Comparison of ENCODE assay signal across 8 mouse cellular contexts in genomic region chr3:53656328-53656877, GRCm38 (mm10). TPM values are rescaled to one million over a fixed set of nuclear protein-coding genes. Genes with fewer than 3 reads are reported as not detected.
DNase-seq lines count a peak whose midpoint lies in the region; ATAC-seq and TF ChIP-seq lines count a peak whose summit lies in the region.

No protein-coding gene starts in this region.

- peak overlapping the region; percentile 76 for H3K4me3 ChIP-seq in kidney, adult 2 months (ENCODE audit: insufficient read depth, low read depth, low read length)
- H3K4me3 ChIP-seq in hindbrain, embryonic 15.5 days, result peak overlapping the region; percentile 47
- peak overlapping the region; percentile 66 for H3K4me3 ChIP-seq in lung, embryonic 16.5 days (ENCODE audit: low read length)

- H3K9me3 ChIP-seq in hindbrain, embryonic 15.5 days, result 0 out of 2 replicates have a peak, but pooled peaks cover 6% of the 10 kb centered on the region
- peaks cover 26% of the 10 kb centered on the region for H3K9me3 ChIP-seq in lung, embryonic 16.5 days (ENCODE audit: control insufficient read depth, low read length)

- H3K9ac ChIP-seq in hindbrain, embryonic 15.5 days, result peak overlapping the region; percentile 52
- peak overlapping the region; percentile 70 for H3K9ac ChIP-seq in lung, embryonic 16.5 days (ENCODE audit: low read length)

- DNase-seq in kidney, adult 2 months, result peak; percentile 8
- no peak for DNase-seq in kidney, adult 11 months
- peak; percentile 56 for DNase-seq in embryo, embryonic 11 days
- peak; percentile 13 for DNase-seq in yolk sac, embryonic 10.5 days (ENCODE audit: low spot score)
- DNase-seq in T-cell, adult 2 months (ENCODE audit: low spot score), result no peak
- DNase-seq in adrenal gland, postnatal 14 days, result no peak

- no peaks in the 10 kb centered on the region for H3K36me3 ChIP-seq in kidney, adult 2 months (ENCODE audit: control insufficient read depth, insufficient read depth, low read length)
- no peaks in the 10 kb centered on the region for H3K36me3 ChIP-seq in hindbrain, embryonic 15.5 days
- H3K36me3 ChIP-seq in lung, embryonic 16.5 days (ENCODE audit: control insufficient read depth, insufficient read depth, low read length), result peaks cover 30% of the 10 kb centered on the region

- peak; percentile 32; the same call in 1 of the 2 replicates for ATAC-seq in hindbrain, embryonic 15.5 days (ENCODE audit: low FRiP score, low read depth)
- ATAC-seq in lung, embryonic 16.5 days (ENCODE audit: low read depth), result peak; percentile 36

- no peak for TF ChIP-seq POLR2A in kidney, adult 2 months (IDR thresholded peaks at IDR 0.05; ENCODE audit: low read depth, low read length)

- no peaks in the 10 kb centered on the region for H3K4me1 ChIP-seq in kidney, adult 2 months (ENCODE audit: control insufficient read depth, insufficient read depth, low read length)
- peaks cover 30% of the 10 kb centered on the region for H3K4me1 ChIP-seq in hindbrain, embryonic 15.5 days (replicated peaks)
- H3K4me1 ChIP-seq in lung, embryonic 16.5 days (replicated peaks; ENCODE audit: control insufficient read depth, insufficient read depth, low read length), result peaks cover 14% of the 10 kb centered on the region; the same call in 1 of the 2 replicates

- H3K27ac ChIP-seq in kidney, adult 2 months (ENCODE audit: insufficient read depth, low read depth, low read length), result no peak overlapping the region
- no peak overlapping the region for H3K27ac ChIP-seq in hindbrain, embryonic 15.5 days (replicated peaks)
- H3K27ac ChIP-seq in lung, embryonic 16.5 days (ENCODE audit: low read length), result peak overlapping the region; percentile 90

- H3K4me2 ChIP-seq in hindbrain, embryonic 15.5 days, result peak overlapping the region; percentile 99
- H3K4me2 ChIP-seq in lung, embryonic 16.5 days (ENCODE audit: low read depth, low read length), result peak overlapping the region; percentile 89

- no peaks in the 10 kb centered on the region for H3K27me3 ChIP-seq in kidney, adult 2 months (replicated peaks; ENCODE audit: control insufficient read depth, insufficient read depth, low read length)
- H3K27me3 ChIP-seq in hindbrain, embryonic 15.5 days, result peaks cover 25% of the 10 kb centered on the region
- peaks cover 22% of the 10 kb centered on the region for H3K27me3 ChIP-seq in lung, embryonic 16.5 days (ENCODE audit: control insufficient read depth, insufficient read depth, low read depth, low read length)

- no peak for TF ChIP-seq CTCF in kidney, adult 2 months (conservative IDR thresholded peaks at IDR 0.05; ENCODE audit: insufficient read depth, insufficient read length, low read depth, low read length)

- under 1% methylated on average over 42 of the region's 42 CpGs for WGBS in kidney, adult 2 months
- WGBS in hindbrain, embryonic 15.5 days, result under 1% methylated on average over 42 of the region's 42 CpGs
- WGBS in lung, embryonic 16.5 days, result under 1% methylated on average over 42 of the region's 42 CpGs

RNA-seq across cellular contexts. Expression of gene Frem2, which starts 0.8 kb away (rescaled TPM):
- polyA plus RNA-seq in kidney, adult 2 months (2012; rRNA removed), result 4.3 and 7.3 TPM in 2 replicates
- 1.6 and 2.0 TPM in 2 replicates for polyA plus RNA-seq in hindbrain, embryonic 15.5 days (2015; fragmentation: Nextera tagmentation; extraction: Ambion mirVana)
- polyA plus RNA-seq in lung, embryonic 16.5 days (2015; fragmentation: Nextera tagmentation; extraction: Ambion mirVana), result 10.2 and 10.7 TPM in 2 replicates
- 0.68 and 1.9 TPM in 2 replicates for total RNA-seq in adrenal gland, postnatal 14 days (2021)

Comparison
In these comparisons a context has a peak if more than half of its experiments do, and no peak if none do; other contexts are left out.
1. DNase-seq: peak in kidney, adult 2 months (single experiment), embryo, embryonic 11 days (single experiment) and yolk sac, embryonic 10.5 days (single experiment); none in kidney, adult 11 months (single experiment), T-cell, adult 2 months (single experiment) and adrenal gland, postnatal 14 days (single experiment).
2. Peak in every context shown above with its lines, with median percentiles within 50 percentile points of each other: H3K4me3 ChIP-seq.